Mouse (Mus musculus) mouse embryonic stem cell (cell line): ENCODE measurements around the gene Arhgap15.

Experiments
- in situ Hi-C, 2 experiments: fragments of 300-500 bp; cut with MboI; formaldehyde crosslinking; loops; 1 replicate in 1 of 2; 3 replicates in 1 of 2; pipeline ENCODE4 v1.14.3; 2019 to 2020; ENCODE audit warnings: low sequenced_read_pairs in 2 of 2, low pct_unique_long_range_greater_than_20kb in 1 of 2, mixed read lengths in 1 of 2; ENCODE audit not compliant: unreplicated experiment in 1 of 2

Gene Arhgap15

GRCm38 (mm10) chr2:44352885-44353284 is 604.3 kb downstream of the Arhgap15 start:
- in situ Hi-C loops: no loop called here

- in situ Hi-C loops: no loop called here
Observed at GRCm38 (mm10) chr2:44353594-44353993, 605.0 kb downstream of the Arhgap15 start.

- in situ Hi-C loops: no loop called here
Observed at GRCm38 (mm10) chr2:44354786-44355185, 606.2 kb downstream of the Arhgap15 start.

- in situ Hi-C loops: no loop called here
Observed at GRCm38 (mm10) chr2:44355316-44355715, 606.7 kb downstream of the Arhgap15 start.

GRCm38 (mm10) chr2:44356248-44356886 is 607.7 kb downstream of the Arhgap15 start:
- in situ Hi-C loops: no loop called here

- in situ Hi-C loops: no loop called here
Observed at GRCm38 (mm10) chr2:44356887-44357251, 608.2 kb downstream of the Arhgap15 start.

GRCm38 (mm10) chr2:44380225-44380624 is 631.6 kb downstream of the Arhgap15 start:
- in situ Hi-C loops: no loop called here

- in situ Hi-C loops: no loop called here
Observed at GRCm38 (mm10) chr2:44384541-44384940, 635.9 kb downstream of the Arhgap15 start.

GRCm38 (mm10) chr2:44389556-44389955 is 640.9 kb downstream of the Arhgap15 start:
- in situ Hi-C loops: no loop called here

GRCm38 (mm10) chr2:44393789-44394188 is 645.2 kb downstream of the Arhgap15 start:
- in situ Hi-C loops: no loop called here

GRCm38 (mm10) chr2:44394956-44395501 is 646.4 kb downstream of the Arhgap15 start:
- in situ Hi-C loops: no loop called here

- in situ Hi-C loops: no loop called here
Observed at GRCm38 (mm10) chr2:44395577-44395976, 647.0 kb downstream of the Arhgap15 start.

- in situ Hi-C loops: no loop called here
Observed at GRCm38 (mm10) chr2:44397209-44397608, 648.6 kb downstream of the Arhgap15 start.

- in situ Hi-C loops: no loop called here
Observed at GRCm38 (mm10) chr2:44397735-44398337, 649.2 kb downstream of the Arhgap15 start.

- in situ Hi-C loops: no loop called here
Observed at GRCm38 (mm10) chr2:44399191-44399926, 650.7 kb downstream of the Arhgap15 start.

- in situ Hi-C loops: no loop called here
Observed at GRCm38 (mm10) chr2:44401704-44402422, 653.2 kb downstream of the Arhgap15 start.

- in situ Hi-C loops: no loop called here
Observed at GRCm38 (mm10) chr2:44411660-44412059, 663.0 kb downstream of the Arhgap15 start.

GRCm38 (mm10) chr2:44416331-44416730 is 667.7 kb downstream of the Arhgap15 start:
- in situ Hi-C loops: no loop called here
